Comparison of ENCODE assay signal across 9 mouse cellular contexts in genomic region chr17:66352219-66352618, GRCm38 (mm10).
DNase-seq lines count a peak whose midpoint lies in the region; ATAC-seq and TF ChIP-seq lines count a peak whose summit lies in the region.
"Had no signal": no experiment of that assay in that cellular context is flagged by ENCODE, and none has a peak within 500 bp of the region (broad histone marks: within the 10 kb centered on the region; RNA-seq: fewer than 3 reads in every experiment).

No protein-coding gene starts in this region.

- H3K27me3 ChIP-seq in kidney, adult 2 months (replicated peaks; ENCODE audit: control insufficient read depth, insufficient read depth, low read length): no peaks in the 10 kb centered on the region
- H3K27me3 ChIP-seq in kidney, embryonic 16.5 days (ENCODE audit: insufficient read depth, low read length): no peaks in the 10 kb centered on the region
- H3K27me3 ChIP-seq in lung, embryonic 14.5 days (ENCODE audit: insufficient read depth, low read length): no peaks in the 10 kb centered on the region
- H3K27me3 ChIP-seq: limb, embryonic 12.5 days had no signal

- no peaks in the 10 kb centered on the region for H3K9me3 ChIP-seq in kidney, embryonic 16.5 days (ENCODE audit: low read length)
- H3K9me3 ChIP-seq in lung, embryonic 14.5 days (ENCODE audit: low read depth, low read length): no peaks in the 10 kb centered on the region
- H3K9me3 ChIP-seq: limb, embryonic 12.5 days had no signal

- no peak for TF ChIP-seq POLR2A in kidney, adult 2 months (IDR thresholded peaks at IDR 0.05; ENCODE audit: low read depth, low read length)

- ATAC-seq in kidney, embryonic 16.5 days (ENCODE audit: low FRiP score, low TSS enrichment): no peak
- ATAC-seq in lung, embryonic 14.5 days (ENCODE audit: insufficient read depth): peak; percentile 72
- ATAC-seq in CD4-positive, CD25-positive, alpha-beta regulatory T cell, adult 4 months: no peak
- no peak for ATAC-seq in frontal cortex, adult (ENCODE audit: low TSS enrichment)
- no peak for ATAC-seq in inflammation-experienced regulatory T-cells, adult 6 months

- TF ChIP-seq CTCF in kidney, adult 2 months (conservative IDR thresholded peaks at IDR 0.05; ENCODE audit: insufficient read depth, insufficient read length, low read depth, low read length): no peak
- TF ChIP-seq CTCF in lung, embryonic 14.5 days (IDR thresholded peaks at IDR 0.05; ENCODE audit: low read depth): no peak

- peaks cover 8% of the 10 kb centered on the region for H3K4me1 ChIP-seq in kidney, adult 2 months (ENCODE audit: control insufficient read depth, insufficient read depth, low read length)
- H3K4me1 ChIP-seq in kidney, embryonic 16.5 days (ENCODE audit: insufficient read depth, low read length): peaks cover 35% of the 10 kb centered on the region
- H3K4me1 ChIP-seq in lung, embryonic 14.5 days (ENCODE audit: insufficient read depth): no peaks in the 10 kb centered on the region; the same call in 1 of the 2 replicates

- H3K36me3 ChIP-seq in kidney, adult 2 months (ENCODE audit: control insufficient read depth, insufficient read depth, low read length): no peaks in the 10 kb centered on the region
- H3K36me3 ChIP-seq in kidney, embryonic 16.5 days (ENCODE audit: insufficient read depth, low read length): peaks cover 2% of the 10 kb centered on the region; the same call in 1 of the 2 replicates
- H3K36me3 ChIP-seq in lung, embryonic 14.5 days (ENCODE audit: insufficient read depth): peaks cover 6% of the 10 kb centered on the region

- no peak overlapping the region for H3K27ac ChIP-seq in kidney, adult 2 months (ENCODE audit: insufficient read depth, low read depth, low read length)
- H3K27ac ChIP-seq in kidney, embryonic 16.5 days (ENCODE audit: low read length): no peak overlapping the region
- peak overlapping the region; percentile 71 for H3K27ac ChIP-seq in lung, embryonic 14.5 days (ENCODE audit: low read depth)
- H3K27ac ChIP-seq: limb, embryonic 12.5 days had no signal

- H3K4me2 ChIP-seq in kidney, embryonic 16.5 days (replicated peaks; ENCODE audit: low read depth, low read length): no peak overlapping the region
- peak overlapping the region; percentile 23; the same call in 1 of the 2 replicates for H3K4me2 ChIP-seq in lung, embryonic 14.5 days
- H3K4me2 ChIP-seq: limb, embryonic 12.5 days had no signal

- H3K9ac ChIP-seq in kidney, embryonic 16.5 days (replicated peaks; ENCODE audit: low read length): no peak overlapping the region
- no peak overlapping the region for H3K9ac ChIP-seq in lung, embryonic 14.5 days
- H3K9ac ChIP-seq: limb, embryonic 12.5 days had no signal

- 59% methylated on average over 6 of the region's 6 CpGs for WGBS in kidney, adult 2 months
- WGBS in kidney, embryonic 16.5 days: 67% methylated on average over 6 of the region's 6 CpGs
- WGBS in lung, embryonic 14.5 days: 34% methylated on average over 6 of the region's 6 CpGs

- peak; percentile 38 for DNase-seq in kidney, adult 2 months
- peak; percentile 76 for DNase-seq in Muller cell, postnatal 12 days (ENCODE audit: inconsistent ontology term)
- peak; percentile 72 for DNase-seq in heart, adult 8-10 months (ENCODE audit: low spot score)
- peak; percentile 79 for DNase-seq in lung, embryonic 14.5 days

- no peak overlapping the region for H3K4me3 ChIP-seq in kidney, adult 2 months (ENCODE audit: insufficient read depth, low read depth, low read length)
- H3K4me3 ChIP-seq in kidney, embryonic 16.5 days (ENCODE audit: low read length): no peak overlapping the region
- no peak overlapping the region for H3K4me3 ChIP-seq in lung, embryonic 14.5 days (ENCODE audit: low read depth, low read length)
- H3K4me3 ChIP-seq: limb, embryonic 12.5 days had no signal
